Mouse (Mus musculus) MEL (cell line): ENCODE measurements around the gene Ano8.

Source experiments
- CHD2 ChIP-seq: IDR thresholded peaks from 2 replicates; pipeline ENCODE4 v1.6.1; 2011; ENCODE audit warnings: low read length, improper control_type of control experiment
- CTCF ChIP-seq, 3 experiments: IDR thresholded peaks in 2 of 3; conservative IDR thresholded peaks in 1 of 3; 2 replicates each; pipeline ENCODE4 v1.5.1; 2011 to 2012; ENCODE audit warnings: low read length in 3 of 3, low read depth in 2 of 3, mild to moderate bottlenecking in 2 of 3, improper control_type of control experiment in 1 of 3, inconsistent platforms in 1 of 3, mixed read lengths in 1 of 3, moderate library complexity in 1 of 3; ENCODE audit not compliant: control insufficient read depth in 1 of 3, insufficient read depth in 1 of 3, poor library complexity in 1 of 3, severe bottlenecking in 1 of 3
- EP300 ChIP-seq, 2 experiments: IDR thresholded peaks; 2 replicates each; pipeline ENCODE4 v1.6.1; 2011; ENCODE audit warnings: improper control_type of control experiment in 2 of 2, low read length in 2 of 2, low read depth in 1 of 2, mild to moderate bottlenecking in 1 of 2
- ETS1 ChIP-seq: IDR thresholded peaks from 2 replicates; pipeline ENCODE4 v1.6.1; 2012; ENCODE audit warnings: low read depth, mild to moderate bottlenecking, inconsistent platforms, low read length, improper control_type of control experiment, moderate library complexity
- GABPA ChIP-seq: IDR thresholded peaks from 2 replicates; pipeline ENCODE4 v1.6.1; 2012; ENCODE audit warnings: low read depth, mild to moderate bottlenecking, inconsistent platforms, low read length, improper control_type of control experiment, moderate library complexity
- GATA1 ChIP-seq: IDR thresholded peaks from 2 replicates; pipeline ENCODE4 v1.6.1; 2011; ENCODE audit warnings: low read depth, low read length, improper control_type of control experiment
- KAT2A ChIP-seq: conservative IDR thresholded peaks from 2 replicates; pipeline ENCODE4 v1.6.1; 2012; ENCODE audit warnings: low read depth, low read length, improper control_type of control experiment, inconsistent platforms
- MXI1 ChIP-seq: IDR thresholded peaks from 2 replicates; pipeline ENCODE4 v1.6.1; 2011; ENCODE audit warnings: mild to moderate bottlenecking, low read depth, low read length, improper control_type of control experiment
- POLR2AphosphoS2 ChIP-seq: IDR thresholded peaks from 2 replicates; pipeline ENCODE4 v1.6.1; 2011; ENCODE audit warnings: low read length, improper control_type of control experiment
- RCOR1 ChIP-seq: IDR thresholded peaks from 2 replicates; pipeline ENCODE4 v1.6.1; 2012; ENCODE audit warnings: low read depth, mild to moderate bottlenecking, inconsistent platforms, low read length, improper control_type of control experiment
- TAL1 ChIP-seq: IDR thresholded peaks from 2 replicates; pipeline ENCODE4 v1.6.1; 2012; ENCODE audit warnings: mild to moderate bottlenecking, inconsistent platforms, low read length, moderate library complexity, mixed read lengths
- USF1 ChIP-seq: IDR thresholded peaks from 2 replicates; pipeline ENCODE4 v1.6.1; 2014; ENCODE audit warnings: low read depth, mild to moderate bottlenecking, inconsistent platforms, low read length, improper control_type of control experiment, moderate library complexity
- ZNF384 ChIP-seq: IDR thresholded peaks from 2 replicates; pipeline ENCODE4 v1.6.1; 2012; ENCODE audit warnings: low read depth, mild to moderate bottlenecking, inconsistent platforms, low read length, improper control_type of control experiment

DNA sequence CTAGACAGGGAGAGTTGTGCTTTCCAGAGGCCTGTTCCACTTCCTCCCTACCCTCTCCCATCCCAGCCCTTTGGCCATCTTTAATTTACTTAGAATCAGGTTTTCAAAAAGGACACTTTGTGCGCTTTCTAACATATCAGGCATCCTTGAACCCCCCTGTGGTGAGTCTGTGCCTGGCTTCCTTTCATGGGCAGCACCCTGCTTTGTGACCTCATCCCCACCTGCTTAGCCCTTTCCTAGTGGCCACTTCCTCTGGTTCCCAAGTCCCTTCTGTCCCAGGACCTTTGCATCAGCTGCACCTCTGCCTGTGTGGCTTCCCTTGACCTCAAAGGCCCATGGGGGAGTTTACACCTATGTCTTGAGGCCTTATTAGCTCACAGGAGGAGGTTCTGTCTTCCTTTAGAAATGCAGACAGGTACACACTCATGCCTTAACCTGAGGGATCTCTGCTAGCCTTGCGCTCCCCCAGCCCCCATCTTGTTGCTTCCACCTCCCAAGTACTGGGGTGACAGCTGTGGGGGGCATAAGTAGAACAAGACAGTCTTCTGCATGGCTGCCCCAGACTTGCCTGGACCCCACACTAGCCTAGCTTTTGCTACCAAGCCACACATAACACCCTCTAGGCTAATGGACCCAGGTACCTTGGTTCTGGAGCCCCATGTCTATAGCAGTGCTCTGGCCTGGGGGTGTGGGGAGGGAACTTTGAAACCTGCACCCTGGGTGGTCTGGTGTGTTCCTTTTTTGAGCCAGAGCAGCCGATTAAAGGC is 15.4 kb downstream of the Ano8 start:
- no peak for TF ChIP-seq EP300 (IDR thresholded peaks at IDR 0.05; ENCODE audit: low read depth in 1 of 2, low read length in 2 of 2)
- TF ChIP-seq CTCF (IDR thresholded peaks at IDR 0.05 in 2 of 3, conservative IDR thresholded peaks at IDR 0.05 in 1 of 3; ENCODE audit: control insufficient read depth in 1 of 3, insufficient read depth in 1 of 3, low read depth in 2 of 3, low read length in 3 of 3, poor library complexity in 1 of 3, severe bottlenecking in 1 of 3) = no peak
- no peak for TF ChIP-seq GABPA
- no peak for TF ChIP-seq KAT2A
- no peak for TF ChIP-seq USF1
- TF ChIP-seq GATA1 = no peak
- TF ChIP-seq RCOR1 = no peak
- TF ChIP-seq MXI1 = no peak
- no peak for TF ChIP-seq TAL1
- no peak for TF ChIP-seq CHD2
- no peak for TF ChIP-seq ZNF384
- TF ChIP-seq ETS1 = no peak
- no peak for TF ChIP-seq POLR2AphosphoS2
